Comparison of ENCODE assay signal across 10 mouse cellular contexts in the genomic region with DNA sequence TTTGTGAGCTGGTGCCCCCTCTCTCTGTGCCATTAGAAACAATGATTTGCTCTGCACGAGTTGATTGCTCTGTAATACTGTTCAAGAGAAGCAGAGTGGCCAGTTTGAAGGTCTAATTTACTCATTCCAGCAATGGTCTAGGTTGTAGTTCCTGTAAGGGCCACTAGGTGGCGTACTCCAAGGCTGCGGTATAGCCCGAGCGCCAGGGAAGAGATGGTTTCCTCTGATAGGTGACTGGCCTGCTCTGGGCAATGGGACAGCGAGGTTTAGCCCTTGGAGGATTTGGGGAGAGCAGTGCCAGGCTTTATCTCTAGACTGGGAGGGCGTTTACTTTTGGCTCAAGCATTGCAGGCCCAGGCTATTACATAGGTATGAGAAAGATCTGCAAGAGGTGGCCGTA.
DNase-seq lines count a peak whose midpoint lies in the region; ATAC-seq and TF ChIP-seq lines count a peak whose summit lies in the region.
"Had no signal": no experiment of that assay in that cellular context is flagged by ENCODE, and none has a peak within 500 bp of the region (broad histone marks: within the 10 kb centered on the region; RNA-seq: fewer than 3 reads in every experiment).

No protein-coding gene starts in this region.

- H3K27ac ChIP-seq in forebrain, embryonic 10.5 days, result no peak overlapping the region
- no peak overlapping the region for H3K27ac ChIP-seq in forebrain, embryonic 15.5 days (replicated peaks)
- H3K27ac ChIP-seq in embryonic facial prominence, embryonic 10.5 days (replicated peaks), result no peak overlapping the region
- H3K27ac ChIP-seq in liver, embryonic 14.5 days, result no peak overlapping the region
- H3K27ac ChIP-seq: hindbrain, embryonic 15.5 days; neural tube, embryonic 13.5 days had no signal

- peaks cover 20% of the 10 kb centered on the region for H3K4me1 ChIP-seq in forebrain, embryonic 10.5 days
- H3K4me1 ChIP-seq in forebrain, embryonic 15.5 days, result peaks cover 11% of the 10 kb centered on the region
- H3K4me1 ChIP-seq in embryonic facial prominence, embryonic 10.5 days, result peaks cover 29% of the 10 kb centered on the region
- H3K4me1 ChIP-seq in liver, embryonic 14.5 days (replicated peaks; ENCODE audit: control insufficient read depth in 2 of 2, insufficient read depth in 2 of 2, low read length in 1 of 2), result peaks cover 4 to 7% of the 10 kb centered on the region in 2 experiments; a peak in 2 of 4 replicates

- no peaks in the 10 kb centered on the region for H3K36me3 ChIP-seq in forebrain, embryonic 10.5 days (replicated peaks)
- no peaks in the 10 kb centered on the region for H3K36me3 ChIP-seq in forebrain, embryonic 15.5 days
- H3K36me3 ChIP-seq in embryonic facial prominence, embryonic 10.5 days (replicated peaks), result no peaks in the 10 kb centered on the region
- no peaks in the 10 kb centered on the region for H3K36me3 ChIP-seq in liver, embryonic 14.5 days (replicated peaks; ENCODE audit: control insufficient read depth, insufficient read depth, low read depth)
- H3K36me3 ChIP-seq: hindbrain, embryonic 15.5 days; neural tube, embryonic 13.5 days had no signal

- no peaks in the 10 kb centered on the region for H3K9me3 ChIP-seq in forebrain, embryonic 10.5 days
- no peaks in the 10 kb centered on the region for H3K9me3 ChIP-seq in forebrain, embryonic 15.5 days
- H3K9me3 ChIP-seq in embryonic facial prominence, embryonic 10.5 days, result no peaks in the 10 kb centered on the region
- no peaks in the 10 kb centered on the region for H3K9me3 ChIP-seq in liver, embryonic 14.5 days (ENCODE audit: control insufficient read depth, low read length)
- H3K9me3 ChIP-seq: hindbrain, embryonic 15.5 days; neural tube, embryonic 13.5 days had no signal

- no peak for ATAC-seq in forebrain, embryonic 15.5 days (replicated peaks)
- peak; percentile 76 for ATAC-seq in liver, embryonic 14.5 days (ENCODE audit: insufficient read depth)

- H3K9ac ChIP-seq in forebrain, embryonic 15.5 days (replicated peaks), result no peak overlapping the region
- no peak overlapping the region for H3K9ac ChIP-seq in liver, embryonic 14.5 days (replicated peaks)
- H3K9ac ChIP-seq: hindbrain, embryonic 15.5 days; neural tube, embryonic 13.5 days had no signal

- TF ChIP-seq CTCF in liver, embryonic 14.5 days (IDR thresholded peaks at IDR 0.05; ENCODE audit: low read depth), result peak; percentile 98

- peak; percentile 58 for DNase-seq in forebrain, embryonic 10.5 days (ENCODE audit: extremely low spot score, low spot score)
- DNase-seq in ovary, postnatal 14 days (ENCODE audit: low spot score), result peak; percentile 19
- no peak for DNase-seq in ovary, adult 18-20 months (ENCODE audit: low spot score)
- peak; percentile 58 for DNase-seq in embryonic facial prominence, embryonic 10.5 days (ENCODE audit: low spot score)
- peak in 2 of 3 experiments; percentile 49 to 65 for DNase-seq in liver, embryonic 14.5 days (ENCODE audit: low read depth in 3 of 3, low spot score in 3 of 3)
- DNase-seq in spleen, postnatal 10 days (ENCODE audit: low spot score in 2 of 2), result peak; percentile 72 to 79
- no peak for DNase-seq in gastrocnemius, adult 8-10 months (ENCODE audit: low spot score in 2 of 2)

- WGBS in forebrain, embryonic 10.5 days, result 34% methylated on average over 8 of the region's 8 CpGs
- WGBS in forebrain, embryonic 15.5 days, result 37% methylated on average over 8 of the region's 8 CpGs
- WGBS in embryonic facial prominence, embryonic 10.5 days, result 36% methylated on average over 8 of the region's 8 CpGs
- WGBS in liver, embryonic 14.5 days (ENCODE audit: insufficient replicate concordance), result 18% methylated on average over 8 of the region's 8 CpGs

- 0 out of 2 replicates have a peak, but pooled peaks have one; percentile 20 for TF ChIP-seq EP300 in liver, embryonic 14.5 days (IDR thresholded peaks at IDR 0.05; ENCODE audit: low read depth)

- no peak overlapping the region for H3K4me2 ChIP-seq in forebrain, embryonic 15.5 days (replicated peaks)
- H3K4me2 ChIP-seq in liver, embryonic 14.5 days (ENCODE audit: low read depth), result no peak overlapping the region
- H3K4me2 ChIP-seq: hindbrain, embryonic 15.5 days; neural tube, embryonic 13.5 days had no signal

- H3K27me3 ChIP-seq in forebrain, embryonic 10.5 days (ENCODE audit: poor library complexity, severe bottlenecking), result peaks cover 17% of the 10 kb centered on the region
- H3K27me3 ChIP-seq in forebrain, embryonic 15.5 days, result no peaks in the 10 kb centered on the region; the same call in 1 of the 2 replicates
- no peaks in the 10 kb centered on the region for H3K27me3 ChIP-seq in embryonic facial prominence, embryonic 10.5 days (replicated peaks; ENCODE audit: low read depth, poor library complexity, severe bottlenecking)
- peaks cover 2% of the 10 kb centered on the region; the same call in 1 of the 2 replicates for H3K27me3 ChIP-seq in liver, embryonic 14.5 days (ENCODE audit: control insufficient read depth, insufficient read depth, low read length)
- H3K27me3 ChIP-seq: hindbrain, embryonic 15.5 days; neural tube, embryonic 13.5 days had no signal

- no peak overlapping the region for H3K4me3 ChIP-seq in forebrain, embryonic 10.5 days
- H3K4me3 ChIP-seq in forebrain, embryonic 15.5 days, result no peak overlapping the region
- H3K4me3 ChIP-seq in embryonic facial prominence, embryonic 10.5 days, result no peak overlapping the region
- no peak overlapping the region for H3K4me3 ChIP-seq in liver, embryonic 14.5 days (ENCODE audit: insufficient read depth in 1 of 2, low read depth in 2 of 2, low read length in 2 of 2)
- H3K4me3 ChIP-seq: hindbrain, embryonic 15.5 days; neural tube, embryonic 13.5 days had no signal

Comparison
In these comparisons a context has a peak if more than half of its experiments do, and no peak if none do; other contexts are left out.
1. DNase-seq: peak in forebrain, embryonic 10.5 days (single experiment), ovary, postnatal 14 days (single experiment), embryonic facial prominence, embryonic 10.5 days (single experiment), liver, embryonic 14.5 days (2 of 3) and spleen, postnatal 10 days (2 of 2); none in ovary, adult 18-20 months (single experiment) and gastrocnemius, adult 8-10 months (0 of 2).